Mouse (Mus musculus) MEL-GATA-1-ER (cell line): ENCODE measurements around the gene Ccnd3.
A peak's percentile ranks its signal among the peaks of the same experiment; 100 is the strongest.

Experiments used
- DNase-seq: peaks from one replicate; pipeline ENCODE4 v3.0.0-alpha.2; 2012; ENCODE audit warnings: low read depth; ENCODE audit errors: extremely low read depth

Ccnd3 gene

GRCm38 (mm10) chr17:47512956-47513775 lies 8.3 kb downstream of the Ccnd3 start:
- DNase-seq = no peak

GRCm38 (mm10) chr17:47515180-47515844 lies 10.5 kb downstream of the Ccnd3 start:
- no peak for DNase-seq

- DNase-seq = no peak
Observed at GRCm38 (mm10) chr17:47516232-47516631, 11.4 kb downstream of the Ccnd3 start.

GRCm38 (mm10) chr17:47518205-47518604 lies 13.4 kb downstream of the Ccnd3 start:
- DNase-seq = no peak

GRCm38 (mm10) chr17:47521551-47522258 lies 16.9 kb downstream of the Ccnd3 start:
- DNase-seq = peak; percentile 91

GRCm38 (mm10) chr17:47522536-47522935 lies 17.7 kb downstream of the Ccnd3 start:
- no peak for DNase-seq

GRCm38 (mm10) chr17:47523211-47523682 lies 18.4 kb downstream of the Ccnd3 start:
- no peak for DNase-seq

GRCm38 (mm10) chr17:47524055-47524454 lies 19.2 kb downstream of the Ccnd3 start:
- DNase-seq = no peak

GRCm38 (mm10) chr17:47524991-47525390 lies 20.1 kb downstream of the Ccnd3 start:
- DNase-seq = no peak

- no peak for DNase-seq
Observed at GRCm38 (mm10) chr17:47526856-47527520, 22.1 kb downstream of the Ccnd3 start.

GRCm38 (mm10) chr17:47527581-47528300 lies 22.9 kb downstream of the Ccnd3 start:
- DNase-seq = no peak

GRCm38 (mm10) chr17:47528919-47529318 lies 24.1 kb downstream of the Ccnd3 start:
- DNase-seq = no peak

GRCm38 (mm10) chr17:47529595-47529994 lies 24.7 kb downstream of the Ccnd3 start:
- no peak for DNase-seq

- DNase-seq = no peak
Observed at GRCm38 (mm10) chr17:47531387-47531818, 26.6 kb downstream of the Ccnd3 start.

GRCm38 (mm10) chr17:47532364-47532763 lies 27.5 kb downstream of the Ccnd3 start:
- DNase-seq = no peak

GRCm38 (mm10) chr17:47533691-47534090 lies 28.8 kb downstream of the Ccnd3 start:
- DNase-seq = no peak

- peak; percentile 84 for DNase-seq
Observed at GRCm38 (mm10) chr17:47535812-47536236, 31.0 kb downstream of the Ccnd3 start.

GRCm38 (mm10) chr17:47538049-47538448 lies 33.2 kb downstream of the Ccnd3 start:
- DNase-seq = no peak

GRCm38 (mm10) chr17:47539128-47539527 lies 34.3 kb downstream of the Ccnd3 start:
- no peak for DNase-seq

GRCm38 (mm10) chr17:47542061-47542460 lies 37.2 kb downstream of the Ccnd3 start:
- DNase-seq = no peak
